Mouse (Mus musculus) neural tube, embryonic 11.5 days (tissue): ENCODE measurements at regions not wholly inside any gene's neighbourhood (a gene's known extent, or its start where the extent isn't known, plus 50 kb on each side); places are given as distances from the start of the nearest gene placed in this dataset.
"Not testable (repeated sequence)": the region's sequence is repeated elsewhere in the genome, so short reads cannot be mapped to it uniquely, and the experiment has no call there.

Experiments used
- ATAC-seq: fragments of 200-750 bp; cut with Nextera tagmentation; 2 replicates; pipeline ENCODE4 v1.8.0; 2017; ENCODE audit warnings: moderate number of reproducible peaks, mild to moderate bottlenecking, moderate TSS enrichment, moderate library complexity; ENCODE audit not compliant: insufficient read depth, low FRiP score, low TSS enrichment
- DNase-seq: peaks from one replicate; pipeline ENCODE4 v3.0.0-alpha.2; 2015; ENCODE audit warnings: low spot score
- H3K27ac ChIP-seq: fragments of 300-500 bp; sonication (generic); 2 replicates; pipeline ENCODE4 v1.5.1; 2014; ENCODE audit warnings: low read depth, mild to moderate bottlenecking, low read length
- H3K27me3 ChIP-seq: fragments of 300-500 bp; sonication (generic); 2 replicates; pipeline ENCODE4 v1.6.1; 2014; ENCODE audit warnings: mild to moderate bottlenecking, low read length, mixed read lengths; ENCODE audit not compliant: control insufficient read depth, insufficient read depth
- H3K36me3 ChIP-seq: fragments of 300-500 bp; sonication (generic); 2 replicates; pipeline ENCODE4 v1.6.1; 2014; ENCODE audit warnings: mild to moderate bottlenecking, low read length, moderate library complexity, mixed read lengths; ENCODE audit not compliant: control insufficient read depth, insufficient read depth
- H3K4me1 ChIP-seq: fragments of 300-500 bp; sonication (generic); 2 replicates; pipeline ENCODE4 v1.6.1; 2014; ENCODE audit warnings: low read length, mixed read lengths; ENCODE audit not compliant: control insufficient read depth, insufficient read depth
- H3K4me2 ChIP-seq: fragments of 300-500 bp; sonication (generic); 2 replicates; pipeline ENCODE4 v1.6.1; 2014; ENCODE audit warnings: low read depth, mild to moderate bottlenecking, moderate library complexity
- H3K4me3 ChIP-seq: fragments of 300-500 bp; sonication (generic); 2 replicates; pipeline ENCODE4 v1.5.1; 2014; ENCODE audit warnings: low read depth, low read length
- H3K9ac ChIP-seq: fragments of 300-500 bp; sonication (generic); 2 replicates; pipeline ENCODE4 v1.6.1; 2014; ENCODE audit warnings: mild to moderate bottlenecking, low read length
- H3K9me3 ChIP-seq: fragments of 300-500 bp; sonication (generic); 2 replicates; pipeline ENCODE4 v1.6.1; 2016; ENCODE audit warnings: low read length; ENCODE audit not compliant: control insufficient read depth
- WGBS: fragments of 180-500 bp; shearing (Covaris S2); extraction: QIAGEN DNeasy Blood & Tissue Kit; methylation state at CpG from one replicate; pipeline ENCODE4 v1.1.7; 2014; 5-methylcytosine and 5-hydroxymethylcytosine counted together

- Histone ChIP-seq H3K4me3 (no peak overlapping the region), H3K4me2 (no peak overlapping the region), H3K9me3 (no peaks in the 10 kb centered on the region), H3K27ac (no peak overlapping the region), H3K27me3 (no peaks in the 10 kb centered on the region), H3K36me3 (no peaks in the 10 kb centered on the region), H3K9ac (no peak overlapping the region), H3K4me1 (no peaks in the 10 kb centered on the region)
- DNase-seq: no peak
- no peak for ATAC-seq
Observed at GRCm38 (mm10) chr1:141716953-141717352, 1471.0 kb downstream of the Kcnt2 start.

- no peaks in the 10 kb centered on the region for H3K9me3 ChIP-seq
- WGBS: 31% methylated on average over 6 of the region's 6 CpGs
- no peak overlapping the region for H3K27ac ChIP-seq
- no peak overlapping the region for H3K4me2 ChIP-seq
- no peaks in the 10 kb centered on the region for H3K27me3 ChIP-seq
- H3K36me3 ChIP-seq: no peaks in the 10 kb centered on the region
- H3K4me3 ChIP-seq: no peak overlapping the region
- DNase-seq: no peak
- no peak overlapping the region for H3K9ac ChIP-seq
- ATAC-seq: no peak
- no peaks in the 10 kb centered on the region for H3K4me1 ChIP-seq
Observed at GRCm38 (mm10) chr1:141717510-141717909, 1471.6 kb downstream of the Kcnt2 start.

DNA sequence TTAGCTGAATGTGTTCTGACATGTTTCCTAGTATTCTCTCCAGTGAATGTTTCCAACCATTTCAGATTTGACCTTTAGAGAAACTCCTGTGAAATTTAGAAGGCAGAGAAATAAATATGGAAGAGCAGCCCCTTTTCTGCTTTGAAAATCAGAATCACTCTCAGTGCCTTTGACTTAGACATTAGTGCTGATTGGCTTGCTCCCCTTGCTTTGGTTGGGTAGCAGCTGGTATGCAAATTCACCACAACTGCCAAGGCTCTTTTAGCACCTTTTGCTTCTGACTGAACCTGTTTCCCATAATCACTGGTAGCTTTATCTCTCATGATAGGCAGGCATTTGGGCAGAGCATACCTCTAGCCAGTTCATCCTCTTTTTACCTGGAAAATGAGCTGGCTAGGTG is 1495.3 kb downstream of the Kcnt2 start:
- no peak overlapping the region for H3K4me3 ChIP-seq
- H3K4me1 ChIP-seq: no peaks in the 10 kb centered on the region
- H3K36me3 ChIP-seq: no peaks in the 10 kb centered on the region
- no peaks in the 10 kb centered on the region for H3K9me3 ChIP-seq
- no peak overlapping the region for H3K4me2 ChIP-seq
- H3K27ac ChIP-seq: no peak overlapping the region
- no peak for ATAC-seq
- no peak overlapping the region for H3K9ac ChIP-seq
- no peaks in the 10 kb centered on the region for H3K27me3 ChIP-seq
- DNase-seq: no peak

- no peak for ATAC-seq
- no peak overlapping the region for H3K27ac ChIP-seq
- no peak for DNase-seq
- no peak overlapping the region for H3K4me3 ChIP-seq
- no peaks in the 10 kb centered on the region for H3K36me3 ChIP-seq
- WGBS: 68% methylated on average over 1 of the region's 1 CpGs
- H3K9ac ChIP-seq: no peak overlapping the region
- no peak overlapping the region for H3K4me2 ChIP-seq
- no peaks in the 10 kb centered on the region for H3K4me1 ChIP-seq
- no peaks in the 10 kb centered on the region for H3K27me3 ChIP-seq
- H3K9me3 ChIP-seq: no peaks in the 10 kb centered on the region
Observed at GRCm38 (mm10) chr1:141776059-141776458, 1530.1 kb downstream of the Kcnt2 start.

GRCm38 (mm10) chr1:141783367-141783766 is 1537.4 kb downstream of the Kcnt2 start:
- Histone ChIP-seq H3K36me3 (no peaks in the 10 kb centered on the region), H3K27ac (no peak overlapping the region), H3K4me3 (no peak overlapping the region), H3K9me3 (no peaks in the 10 kb centered on the region), H3K4me2 (no peak overlapping the region), H3K27me3 (no peaks in the 10 kb centered on the region), H3K9ac (no peak overlapping the region), H3K4me1 (no peaks in the 10 kb centered on the region)
- no peak for DNase-seq
- 92% methylated on average over 1 of the region's 1 CpGs for WGBS
- no peak for ATAC-seq

- 92% methylated on average over 1 of the region's 1 CpGs for WGBS
- DNase-seq (no peak), ATAC-seq (no peak)
- Histone ChIP-seq H3K9me3 (no peaks in the 10 kb centered on the region), H3K9ac (no peak overlapping the region), H3K4me1 (no peaks in the 10 kb centered on the region), H3K36me3 (no peaks in the 10 kb centered on the region), H3K4me2 (no peak overlapping the region), H3K27ac (no peak overlapping the region), H3K27me3 (no peaks in the 10 kb centered on the region), H3K4me3 (no peak overlapping the region)
Observed at GRCm38 (mm10) chr1:141813315-141814158, 1567.6 kb downstream of the Kcnt2 start.

DNA sequence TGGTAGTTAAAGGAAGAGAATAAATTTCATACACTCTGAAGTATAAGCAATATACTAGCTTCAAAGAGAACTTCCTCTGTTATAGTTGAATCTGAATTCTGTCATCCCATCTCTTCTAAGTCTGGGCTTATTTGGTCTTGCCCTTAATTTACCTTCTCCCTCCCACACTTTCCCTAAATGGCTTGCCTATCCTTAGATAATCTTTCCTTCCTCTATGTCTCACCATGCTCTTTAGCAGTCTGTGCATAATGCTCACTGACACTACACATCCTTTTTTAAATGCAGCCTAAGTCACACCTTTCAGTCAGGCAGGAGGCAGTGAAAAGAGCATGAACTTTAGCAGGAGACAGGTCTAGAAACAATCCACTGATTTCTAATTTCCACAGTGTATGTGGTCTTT is 1585.5 kb downstream of the Kcnt2 start:
- Histone ChIP-seq H3K36me3 (no peaks in the 10 kb centered on the region), H3K27ac (no peak overlapping the region), H3K9ac (no peak overlapping the region), H3K27me3 (no peaks in the 10 kb centered on the region), H3K4me2 (no peak overlapping the region), H3K4me3 (no peak overlapping the region), H3K9me3 (no peaks in the 10 kb centered on the region), H3K4me1 (no peaks in the 10 kb centered on the region)
- ATAC-seq: no peak
- no peak for DNase-seq

DNA sequence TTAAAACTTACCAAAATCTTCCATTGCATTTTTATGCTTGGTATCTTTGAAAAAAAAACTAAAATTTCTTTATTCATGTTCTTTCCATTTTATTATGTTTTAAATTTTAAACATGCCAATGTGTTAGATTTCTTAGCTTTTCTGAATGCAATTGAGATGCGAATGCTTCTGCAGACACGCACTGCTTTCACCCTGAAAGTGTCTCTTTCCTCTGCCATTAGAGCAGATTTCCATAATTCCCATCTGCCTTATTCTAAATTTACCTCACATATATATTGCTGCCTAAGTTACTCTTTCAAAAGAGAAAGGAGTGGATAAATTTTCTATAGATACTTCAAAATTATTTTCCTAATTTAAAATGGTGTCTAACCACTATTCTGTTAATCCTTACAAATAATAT is 1596.6 kb downstream of the Kcnt2 start:
- H3K27ac ChIP-seq: no peak overlapping the region
- ATAC-seq: no peak
- no peak overlapping the region for H3K9ac ChIP-seq
- no peak for DNase-seq
- H3K4me3 ChIP-seq: no peak overlapping the region
- 88% methylated on average over 2 of the region's 2 CpGs for WGBS
- H3K36me3 ChIP-seq: no peaks in the 10 kb centered on the region
- H3K9me3 ChIP-seq: no peaks in the 10 kb centered on the region
- no peaks in the 10 kb centered on the region for H3K27me3 ChIP-seq
- H3K4me2 ChIP-seq: no peak overlapping the region
- H3K4me1 ChIP-seq: no peaks in the 10 kb centered on the region

DNA sequence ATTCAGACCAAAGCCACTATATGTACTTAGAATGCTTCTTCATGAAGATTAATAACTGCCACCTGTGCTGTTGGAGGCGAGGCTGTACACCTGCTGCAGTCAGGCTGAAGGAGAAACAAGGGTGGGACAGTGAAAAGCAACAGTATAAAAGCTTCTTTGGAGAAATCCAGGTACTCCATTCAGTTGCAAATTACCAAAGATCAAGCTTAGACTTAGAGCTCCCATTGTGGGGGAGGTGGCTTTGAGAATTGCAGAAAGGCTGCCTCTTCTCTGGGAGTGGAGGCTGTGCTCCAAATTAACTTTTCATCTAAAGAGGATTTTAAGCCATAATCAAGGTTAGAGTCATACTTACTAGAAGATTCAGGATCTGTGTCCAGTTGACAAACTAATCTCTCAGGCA is 1607.9 kb downstream of the Kcnt2 start:
- 78% methylated on average over 1 of the region's 1 CpGs for WGBS
- not testable (repeated sequence) for DNase-seq, H3K9me3 ChIP-seq, H3K4me3 ChIP-seq, H3K27me3 ChIP-seq, H3K27ac ChIP-seq, H3K9ac ChIP-seq, H3K4me2 ChIP-seq, H3K4me1 ChIP-seq, H3K36me3 ChIP-seq, ATAC-seq
